Mouse (Mus musculus) limb, embryonic 10.5 days (tissue): Measurements from ENCODE around the gene Traf3ip1. TPM values are rescaled to one million over a fixed set of nuclear protein-coding genes. Genes with fewer than 3 reads are reported as not detected.
A peak's percentile ranks its signal among the peaks of the same experiment; 100 is the strongest.

Experiments used
- DNase-seq: peaks from one replicate; pipeline ENCODE4 v3.0.0-alpha.2; 2017; ENCODE audit warnings: low spot score
- H3K27ac ChIP-seq: fragments of 300-500 bp; sonication (generic); 2 replicates; pipeline ENCODE4 v1.5.1; 2016; ENCODE audit warnings: mild to moderate bottlenecking
- H3K27me3 ChIP-seq: fragments of 300-500 bp; sonication (generic); 2 replicates; pipeline ENCODE4 v1.6.1; 2016; ENCODE audit warnings: low read depth, mild to moderate bottlenecking; ENCODE audit not compliant: poor library complexity, severe bottlenecking
- H3K36me3 ChIP-seq: fragments of 300-500 bp; sonication (generic); 2 replicates; pipeline ENCODE4 v1.6.1; 2016; ENCODE audit warnings: mild to moderate bottlenecking, moderate library complexity
- H3K4me1 ChIP-seq: fragments of 300-500 bp; sonication (generic); 2 replicates; pipeline ENCODE4 v1.6.1; 2016
- H3K4me3 ChIP-seq: fragments of 300-500 bp; sonication (generic); 2 replicates; pipeline ENCODE4 v1.5.1; 2016; ENCODE audit warnings: mild to moderate bottlenecking, moderate library complexity
- H3K9me3 ChIP-seq: fragments of 300-500 bp; sonication (generic); replicated peaks from 2 replicates; pipeline ENCODE4 v1.6.1; 2016; ENCODE audit warnings: mild to moderate bottlenecking
- WGBS: fragments of 180-500 bp; shearing (Covaris S2); methylation state at CpG from one replicate; pipeline ENCODE4 v1.1.7; 2016; 5-methylcytosine and 5-hydroxymethylcytosine counted together
- polyA plus RNA-seq: library from polyadenylated mRNA; unstranded; fragments of >200 nt; fragmentation: Nextera tagmentation; extraction: Ambion mirVana; gene quantifications from 2 replicates; pipeline ENCODE4 v1.2.1, GENCODE M21; 2016

Traf3ip1 gene
- 12.5 and 12.9 TPM in 2 replicates for polyA plus RNA-seq

DNA sequence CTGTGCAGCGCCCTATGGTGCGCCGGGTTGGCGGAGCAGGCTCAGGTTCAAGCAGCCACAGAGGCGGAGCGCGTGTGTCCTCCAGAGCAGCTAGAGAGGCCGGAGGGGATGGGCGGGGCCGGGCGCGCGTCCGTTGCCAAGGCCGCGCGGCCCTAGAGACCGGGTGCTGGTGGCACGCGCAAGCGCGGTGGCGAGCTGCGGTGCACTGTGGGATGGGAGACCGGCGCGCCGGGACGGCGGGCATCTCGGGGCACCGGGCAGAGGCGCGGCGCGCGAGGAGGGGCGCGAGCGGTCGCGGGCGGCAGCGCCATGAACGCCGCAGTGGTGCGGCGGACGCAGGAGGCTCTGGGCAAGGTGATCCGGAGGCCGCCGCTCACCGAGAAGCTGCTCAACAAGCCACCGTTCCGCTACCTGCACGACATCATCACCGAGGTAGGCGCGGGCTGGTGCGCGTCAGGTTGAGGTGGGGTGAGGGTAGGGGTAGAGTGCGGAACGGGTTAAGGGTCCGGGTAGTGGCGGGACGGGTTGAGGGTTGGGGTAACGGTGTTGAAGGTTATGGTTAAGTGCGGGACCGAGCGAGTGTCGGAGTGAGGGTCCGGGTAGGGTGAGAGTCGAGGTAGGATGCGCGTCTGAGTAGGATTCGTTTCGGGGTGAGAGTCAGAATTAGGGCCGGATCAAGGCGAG, at the start of gene Traf3ip1:
TSS of gene Traf3ip1 (plus strand) at position 191 of the 684 bp plus-strand sequence.
- Histone ChIP-seq H3K27me3 (peaks cover 12% of the 10 kb centered on the region; the same call in 1 of the 2 replicates), H3K4me1 (peaks cover 25% of the 10 kb centered on the region), H3K27ac (peak within 1 kb of the TSS; percentile 84), H3K36me3 (peaks cover 5% of the 10 kb centered on the region), H3K4me3 (peak within 1 kb of the TSS; percentile 98), H3K9me3 (no peaks in the 10 kb centered on the region)
- WGBS, result under 1% methylated on average over 79 of the region's 79 CpGs
- peak; percentile 96 for DNase-seq

DNA sequence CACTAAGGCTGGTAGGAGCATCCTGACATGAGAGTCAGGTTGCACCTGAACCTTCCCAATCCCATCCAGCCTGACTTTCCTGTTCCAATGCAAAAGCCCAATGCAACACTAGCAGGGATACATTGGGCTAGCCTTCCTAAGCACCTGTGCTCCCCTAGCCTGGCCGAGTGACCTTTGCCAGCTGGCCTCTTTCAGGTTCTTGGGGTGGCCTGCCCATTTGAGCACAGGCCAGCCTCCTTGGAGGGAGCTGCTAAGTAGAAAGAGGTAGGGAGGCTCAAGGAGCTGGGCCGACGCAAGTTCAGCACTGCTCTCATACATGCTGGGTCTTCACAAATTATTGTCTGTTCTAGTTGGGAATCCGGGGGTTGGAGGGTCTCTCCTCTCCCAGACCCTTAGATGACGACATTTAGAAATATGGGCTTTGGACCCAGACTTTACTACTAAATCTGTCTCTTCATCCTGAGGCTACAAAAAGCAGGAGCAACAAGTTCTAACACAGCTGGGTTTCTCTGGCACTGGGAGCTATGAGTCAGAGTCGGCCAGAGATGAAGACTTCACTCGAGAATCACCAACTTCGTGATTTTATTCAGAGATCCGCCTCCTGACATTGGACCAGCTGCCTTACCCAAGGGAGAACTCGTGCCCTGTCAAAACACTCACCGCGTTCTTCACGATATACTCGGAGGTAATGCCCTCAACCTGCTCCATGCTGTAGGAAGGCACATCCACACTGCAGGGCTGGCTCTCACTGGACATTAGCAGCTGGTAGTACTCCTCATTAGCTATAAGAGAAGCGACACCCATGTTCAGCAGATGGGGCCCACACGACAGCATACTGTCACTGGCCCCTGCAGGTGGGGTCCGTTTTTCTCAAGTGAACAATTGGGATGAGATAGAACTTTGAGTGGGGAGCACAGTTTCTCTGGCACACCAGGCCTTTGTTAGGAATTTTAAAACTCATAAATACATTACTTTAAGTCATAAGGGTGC, 49.3 kb upstream of the Traf3ip1 start:
- H3K27me3 ChIP-seq, result no peaks in the 10 kb centered on the region
- no peak overlapping the region for H3K27ac ChIP-seq
- H3K9me3 ChIP-seq, result no peaks in the 10 kb centered on the region
- H3K4me3 ChIP-seq, result no peak overlapping the region
- WGBS, result 93% methylated on average over 17 of the region's 17 CpGs
- no peak for DNase-seq
- H3K4me1 ChIP-seq, result peaks cover 9% of the 10 kb centered on the region
- H3K36me3 ChIP-seq, result peaks cover 16% of the 10 kb centered on the region

DNA sequence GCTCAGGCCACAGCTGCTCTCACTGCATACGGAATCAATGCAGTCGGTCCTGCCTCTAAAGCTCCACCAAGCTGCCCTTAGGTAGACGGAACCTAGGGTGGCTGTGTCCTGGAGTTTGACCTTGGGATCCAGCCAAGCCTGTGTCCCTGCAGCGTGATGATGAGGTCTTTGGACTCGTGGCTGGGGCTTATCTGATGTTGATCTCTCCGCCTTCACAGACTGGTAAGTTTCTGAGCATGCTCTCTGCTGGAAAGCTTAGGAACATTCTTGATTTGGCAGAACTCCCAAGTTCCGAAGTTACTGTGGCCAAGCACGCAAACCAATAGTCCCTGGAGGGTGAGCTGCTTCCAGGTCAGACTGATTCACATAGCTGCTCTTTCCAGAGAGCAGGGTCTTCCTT, 48.4 kb upstream of the Traf3ip1 start:
- Histone ChIP-seq H3K36me3 (peaks cover 16% of the 10 kb centered on the region), H3K27ac (no peak overlapping the region), H3K4me3 (no peak overlapping the region), H3K27me3 (no peaks in the 10 kb centered on the region), H3K4me1 (peaks cover 9% of the 10 kb centered on the region), H3K9me3 (no peaks in the 10 kb centered on the region)
- DNase-seq, result no peak
- WGBS, result 79% methylated on average over 8 of the region's 8 CpGs

DNA sequence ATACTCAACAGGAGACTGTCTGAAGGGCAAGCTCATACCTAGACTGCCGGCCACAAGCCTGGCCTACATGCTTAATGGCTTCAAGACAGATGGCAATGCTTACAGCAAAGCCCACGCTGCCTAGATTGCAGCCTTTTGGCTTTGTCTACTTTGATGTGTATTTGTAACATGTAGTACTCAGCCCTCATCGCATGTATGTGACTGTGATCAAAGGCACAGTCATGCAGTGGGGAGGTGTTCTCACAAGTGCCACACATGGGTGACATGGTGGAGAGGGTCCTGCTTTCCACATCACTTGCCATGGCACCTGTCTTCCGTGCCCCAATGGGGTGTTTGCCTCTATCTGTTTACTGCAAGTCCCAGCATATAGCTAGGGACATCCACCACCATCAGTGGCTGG, 47.9 kb upstream of the Traf3ip1 start:
- no peaks in the 10 kb centered on the region for H3K27me3 ChIP-seq
- H3K27ac ChIP-seq, result no peak overlapping the region
- H3K36me3 ChIP-seq, result peaks cover 16% of the 10 kb centered on the region
- DNase-seq, result no peak
- H3K9me3 ChIP-seq, result no peaks in the 10 kb centered on the region
- no peak overlapping the region for H3K4me3 ChIP-seq
- WGBS, result 90% methylated on average over 4 of the region's 4 CpGs
- peaks cover 11% of the 10 kb centered on the region for H3K4me1 ChIP-seq

DNA sequence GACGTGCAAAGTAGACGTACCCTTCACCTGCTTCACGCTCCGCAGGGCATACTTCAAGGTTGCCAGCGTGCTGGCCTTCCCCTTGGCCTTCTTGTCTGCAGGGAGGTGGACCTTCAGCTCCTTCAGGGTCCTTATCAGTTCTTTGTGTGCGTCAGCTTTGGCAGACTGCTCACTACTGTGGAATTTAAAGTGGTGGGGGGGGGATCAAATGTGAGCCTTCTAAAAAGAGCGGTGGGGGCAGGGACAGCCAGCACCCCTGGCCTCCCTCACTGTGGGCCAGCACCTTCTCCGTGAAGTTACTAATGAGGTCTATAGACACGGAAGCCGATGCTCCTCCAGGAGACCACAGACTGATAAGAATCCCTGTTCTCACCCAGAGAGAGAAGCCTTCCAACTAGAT, 45.8 kb upstream of the Traf3ip1 start:
- no peaks in the 10 kb centered on the region for H3K9me3 ChIP-seq
- H3K27ac ChIP-seq, result no peak overlapping the region
- H3K27me3 ChIP-seq, result no peaks in the 10 kb centered on the region
- WGBS, result 94% methylated on average over 10 of the region's 10 CpGs
- peaks cover 16% of the 10 kb centered on the region for H3K36me3 ChIP-seq
- H3K4me1 ChIP-seq, result peaks cover 9% of the 10 kb centered on the region; the same call in 1 of the 2 replicates
- no peak overlapping the region for H3K4me3 ChIP-seq
- DNase-seq, result no peak

DNA sequence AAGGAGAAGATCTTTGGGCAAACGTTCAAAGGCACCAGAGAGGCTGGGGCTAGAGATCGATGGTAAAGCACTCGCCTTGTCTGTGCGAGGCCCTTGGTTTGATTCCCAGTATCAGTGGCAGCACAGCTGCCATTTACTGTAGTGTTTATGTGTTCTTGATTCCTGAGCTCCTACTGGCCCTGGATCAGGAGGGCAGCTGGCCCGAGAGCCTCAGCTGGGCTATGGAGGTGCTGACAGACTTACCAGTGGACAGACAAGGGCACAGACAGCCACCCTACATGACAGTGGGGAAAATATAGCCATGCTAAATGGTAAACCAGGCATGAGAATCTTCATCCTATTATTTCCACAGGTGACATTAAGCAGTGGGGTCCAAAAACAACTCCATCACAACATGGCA, 43.6 kb upstream of the Traf3ip1 start:
- no peaks in the 10 kb centered on the region for H3K27me3 ChIP-seq
- no peak overlapping the region for H3K27ac ChIP-seq
- H3K36me3 ChIP-seq, result peaks cover 16% of the 10 kb centered on the region
- H3K9me3 ChIP-seq, result no peaks in the 10 kb centered on the region
- WGBS, result 89% methylated on average over 5 of the region's 5 CpGs
- H3K4me3 ChIP-seq, result no peak overlapping the region
- peaks cover 16% of the 10 kb centered on the region for H3K4me1 ChIP-seq
- no peak for DNase-seq

DNA sequence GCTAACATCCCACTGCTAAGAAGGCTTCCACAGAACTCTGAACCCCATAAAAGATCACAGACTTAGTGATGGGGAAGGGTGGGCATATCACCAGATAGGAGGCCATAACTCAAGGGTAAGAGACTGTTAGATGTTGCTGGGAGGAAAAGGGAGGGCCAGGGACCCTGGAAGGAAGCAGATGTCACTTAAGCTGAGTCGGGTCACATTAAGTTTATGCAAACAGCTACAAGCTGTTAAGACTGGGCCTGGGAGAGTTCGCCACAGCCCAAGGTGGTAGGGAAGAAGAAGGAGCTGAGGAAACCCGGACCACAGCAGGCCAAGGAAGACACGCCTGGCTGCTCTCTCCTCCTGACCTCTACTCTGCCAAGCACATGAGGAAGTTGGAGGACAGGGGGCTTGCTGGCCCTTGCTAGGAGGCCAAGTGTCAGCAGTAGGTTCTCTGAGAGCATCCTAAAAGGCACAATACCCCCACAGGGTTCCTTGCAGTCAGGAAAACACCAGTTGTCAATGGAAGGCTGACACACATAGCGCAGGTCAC, 42.8 kb upstream of the Traf3ip1 start:
- Histone ChIP-seq H3K27me3 (no peaks in the 10 kb centered on the region), H3K36me3 (peaks cover 15% of the 10 kb centered on the region), H3K27ac (no peak overlapping the region), H3K9me3 (no peaks in the 10 kb centered on the region), H3K4me3 (no peak overlapping the region), H3K4me1 (peaks cover 24% of the 10 kb centered on the region)
- DNase-seq, result no peak
- WGBS, result 48% methylated on average over 5 of the region's 5 CpGs

DNA sequence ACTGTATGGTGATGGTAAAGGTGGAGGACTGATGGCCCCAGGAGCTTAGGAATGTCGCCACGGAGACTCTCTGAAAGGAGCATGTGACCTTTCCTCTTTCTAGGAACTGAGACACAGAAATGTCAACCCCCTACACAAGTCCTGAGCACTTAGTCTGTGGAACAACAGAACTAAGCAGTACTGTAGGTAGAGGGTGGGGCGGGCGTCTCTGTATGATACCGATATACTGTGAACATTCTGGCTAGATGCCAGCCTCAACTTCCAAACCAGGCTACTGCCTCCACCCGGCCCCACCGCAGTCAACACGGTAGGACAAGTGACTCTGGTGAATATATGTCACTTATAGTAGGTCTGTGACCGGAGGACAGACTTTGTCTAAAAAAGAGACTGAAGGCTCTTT, 40.5 kb upstream of the Traf3ip1 start:
- no peak for DNase-seq
- WGBS, result 93% methylated on average over 9 of the region's 9 CpGs
- peaks cover 37% of the 10 kb centered on the region for H3K4me1 ChIP-seq
- no peak overlapping the region for H3K4me3 ChIP-seq
- peaks cover 18% of the 10 kb centered on the region for H3K27me3 ChIP-seq
- no peak overlapping the region for H3K27ac ChIP-seq
- no peaks in the 10 kb centered on the region for H3K36me3 ChIP-seq
- no peaks in the 10 kb centered on the region for H3K9me3 ChIP-seq

DNA sequence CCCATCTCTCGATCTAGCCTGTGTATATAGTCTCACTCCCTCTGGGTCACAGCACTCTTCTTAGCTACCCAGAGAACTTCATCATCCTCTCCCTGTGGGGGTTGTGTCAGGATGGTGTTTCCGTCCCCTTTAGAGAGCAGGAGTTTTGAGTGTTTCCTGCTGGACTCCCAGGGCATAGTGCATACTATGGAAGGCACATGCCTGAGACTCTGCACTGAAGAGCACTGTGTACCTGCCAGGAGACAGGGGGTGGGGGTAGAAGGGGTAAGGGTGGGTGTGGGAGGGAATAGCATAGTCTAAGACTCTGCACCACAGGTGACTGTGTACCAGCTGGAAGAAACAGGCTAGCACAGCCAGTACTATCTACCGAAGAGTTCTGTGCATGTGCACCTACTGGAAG, 40.1 kb upstream of the Traf3ip1 start:
- Histone ChIP-seq H3K36me3 (no peaks in the 10 kb centered on the region), H3K9me3 (no peaks in the 10 kb centered on the region), H3K27ac (no peak overlapping the region), H3K4me1 (peaks cover 38% of the 10 kb centered on the region), H3K27me3 (peaks cover 18% of the 10 kb centered on the region), H3K4me3 (no peak overlapping the region)
- WGBS, result 91% methylated on average over 3 of the region's 3 CpGs
- DNase-seq, result no peak

DNA sequence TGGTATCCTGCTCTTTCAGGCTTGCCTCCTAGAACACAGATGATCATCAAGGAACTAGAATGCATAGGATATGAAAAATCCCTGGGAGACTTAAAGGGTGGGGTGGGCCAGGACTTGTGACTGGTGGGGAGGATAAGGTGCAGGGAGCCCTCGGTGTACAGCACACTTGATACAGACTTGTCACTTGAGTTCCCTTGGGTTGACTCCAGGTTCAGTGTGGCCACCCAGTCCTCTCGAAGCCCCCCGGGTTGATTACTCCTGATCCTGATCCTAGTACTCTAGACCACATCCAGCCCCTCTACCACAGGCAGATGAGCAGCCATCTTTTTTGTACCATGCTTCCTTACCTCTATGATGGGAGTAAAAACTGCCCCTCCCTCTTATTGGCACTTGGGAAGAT, 39.5 kb upstream of the Traf3ip1 start:
- DNase-seq, result no peak
- Histone ChIP-seq H3K4me3 (no peak overlapping the region), H3K36me3 (no peaks in the 10 kb centered on the region), H3K9me3 (no peaks in the 10 kb centered on the region), H3K27ac (no peak overlapping the region), H3K27me3 (peaks cover 18% of the 10 kb centered on the region), H3K4me1 (peaks cover 43% of the 10 kb centered on the region)
- WGBS, result 89% methylated on average over 3 of the region's 3 CpGs

DNA sequence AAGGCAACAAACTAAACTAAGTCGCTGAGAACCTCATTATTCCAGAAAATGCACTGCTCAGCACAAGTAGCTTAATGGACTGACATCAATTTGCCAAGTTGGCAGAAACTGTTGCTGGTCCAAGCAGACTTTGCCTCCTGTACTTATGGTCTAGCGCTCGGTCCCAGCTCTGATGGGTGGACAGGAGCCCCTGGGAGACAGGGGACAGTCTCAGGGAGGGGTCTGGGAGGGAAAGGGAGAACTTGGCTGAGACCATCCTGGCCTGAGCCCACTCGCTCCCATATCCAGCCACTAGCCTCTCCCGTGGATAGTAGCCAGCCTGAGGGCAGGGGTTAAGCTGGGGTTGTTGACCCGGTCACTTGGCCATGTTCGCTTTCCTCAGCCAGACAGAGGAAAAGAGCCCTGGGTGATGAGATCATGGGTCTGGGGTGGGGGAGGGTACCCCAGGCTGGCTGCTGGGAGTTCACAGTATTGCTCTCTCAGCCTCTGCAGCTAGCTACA, 38.7 kb upstream of the Traf3ip1 start:
- whole genome bisulfite sequencing, result 30% methylated on average over 7 of the region's 7 CpGs
- no peak for DNase-seq
- Histone ChIP-seq H3K4me3 (no peak overlapping the region), H3K36me3 (no peaks in the 10 kb centered on the region), H3K4me1 (peaks cover 51% of the 10 kb centered on the region), H3K27me3 (peaks cover 22% of the 10 kb centered on the region), H3K9me3 (no peaks in the 10 kb centered on the region), H3K27ac (peak overlapping the region; percentile 57; the same call in 1 of the 2 replicates)

DNA sequence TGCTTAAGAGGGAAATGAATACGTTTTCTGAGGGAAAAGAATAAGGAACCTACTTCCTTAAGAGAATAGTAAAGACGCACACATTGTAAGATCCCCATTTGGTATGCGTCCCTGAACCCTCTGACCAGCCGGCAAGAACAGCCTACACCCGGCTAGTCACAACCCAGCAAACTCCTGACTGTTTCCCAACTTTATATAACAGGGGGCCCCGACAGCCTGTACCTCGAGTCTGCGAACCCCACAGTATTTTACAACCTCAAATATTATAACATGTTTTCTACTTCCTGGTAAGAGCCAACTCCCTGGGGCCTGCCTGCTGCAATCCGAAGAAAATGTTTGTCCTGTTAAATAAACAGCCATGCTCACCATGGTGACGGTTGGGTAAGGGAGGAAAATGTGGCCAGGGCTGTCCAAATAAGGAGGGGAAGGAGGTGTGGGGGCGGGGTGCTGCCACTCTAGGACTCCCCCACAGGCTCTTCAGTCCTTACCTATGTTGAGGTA, 38.1 kb upstream of the Traf3ip1 start:
- H3K36me3 ChIP-seq, result no peaks in the 10 kb centered on the region
- no peaks in the 10 kb centered on the region for H3K9me3 ChIP-seq
- peaks cover 23% of the 10 kb centered on the region for H3K27me3 ChIP-seq
- H3K27ac ChIP-seq, result 0 out of 2 replicates have a peak overlapping the region, but pooled peaks have one; percentile 57
- 58% methylated on average over 11 of the region's 11 CpGs for WGBS
- DNase-seq, result no peak
- H3K4me1 ChIP-seq, result peaks cover 51% of the 10 kb centered on the region
- H3K4me3 ChIP-seq, result no peak overlapping the region
